Mouse (Mus musculus): ENCODE results near the gene Sipa1l1.

Gene Sipa1l1

DNA sequence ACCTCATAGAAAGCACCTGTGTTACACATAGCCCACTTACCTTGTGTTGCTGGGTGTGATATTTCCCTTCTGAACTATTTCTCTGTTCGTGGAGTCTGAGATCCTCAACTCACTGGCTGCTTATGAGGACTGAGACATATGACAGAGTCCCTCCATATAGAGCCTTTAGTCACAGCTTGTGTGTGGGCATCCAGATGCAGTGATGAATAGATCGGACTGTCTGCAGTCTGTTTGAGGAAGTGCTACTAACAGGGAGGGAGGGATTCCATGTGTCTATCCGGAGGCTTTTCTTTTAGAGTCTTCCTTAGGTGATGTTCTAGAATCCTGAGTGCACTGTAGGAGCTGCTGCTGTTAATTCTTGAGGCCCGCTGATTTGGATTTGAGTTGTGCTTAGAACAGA, 165.4 kb downstream of the Sipa1l1 start:
- no peak for DNase-seq (ENCODE audit: low read depth, low spot score)

DNA sequence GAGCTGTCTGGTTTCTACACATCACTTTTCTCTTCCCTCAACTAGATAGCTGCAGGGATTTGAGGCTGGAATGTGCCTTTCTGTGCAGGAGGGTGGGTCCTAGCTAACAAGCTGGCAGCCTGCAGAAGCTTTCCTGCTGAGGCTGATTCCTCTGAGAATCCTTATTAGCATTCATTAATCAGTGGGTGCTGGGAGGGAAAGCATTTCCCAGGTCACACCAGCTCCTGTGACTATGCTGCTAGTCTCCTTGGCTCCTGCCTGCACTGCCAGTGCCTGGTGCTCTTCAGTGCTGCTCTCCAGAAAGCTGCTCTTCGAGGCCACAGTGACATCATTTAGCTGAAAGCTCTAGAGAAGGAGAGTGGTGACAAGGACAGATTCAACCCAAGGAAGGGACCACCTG, 166.0 kb downstream of the Sipa1l1 start:
- DNase-seq (ENCODE audit: low read depth, low spot score), result no peak

DNA sequence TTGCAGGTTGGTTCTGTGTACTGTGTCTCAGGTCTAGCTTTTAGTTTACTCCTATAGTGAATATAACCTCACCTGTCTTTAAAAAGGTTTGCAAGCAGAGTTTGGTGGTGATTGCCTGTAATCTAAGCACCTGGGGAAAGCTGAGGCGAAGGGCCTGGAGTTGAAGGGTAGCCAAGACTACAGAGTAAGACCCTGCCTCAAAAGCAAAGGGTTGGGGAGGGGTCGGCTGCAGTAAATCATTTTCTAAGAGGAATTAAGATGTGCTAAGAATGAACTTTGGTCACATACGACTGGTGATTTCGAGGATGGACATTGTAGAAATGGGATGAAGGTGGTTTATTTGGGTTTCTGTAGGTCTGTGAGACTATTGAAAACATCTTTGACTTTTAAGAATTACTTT, 169.4 kb downstream of the Sipa1l1 start:
- no peak for DNase-seq (ENCODE audit: low read depth, low spot score)

DNA sequence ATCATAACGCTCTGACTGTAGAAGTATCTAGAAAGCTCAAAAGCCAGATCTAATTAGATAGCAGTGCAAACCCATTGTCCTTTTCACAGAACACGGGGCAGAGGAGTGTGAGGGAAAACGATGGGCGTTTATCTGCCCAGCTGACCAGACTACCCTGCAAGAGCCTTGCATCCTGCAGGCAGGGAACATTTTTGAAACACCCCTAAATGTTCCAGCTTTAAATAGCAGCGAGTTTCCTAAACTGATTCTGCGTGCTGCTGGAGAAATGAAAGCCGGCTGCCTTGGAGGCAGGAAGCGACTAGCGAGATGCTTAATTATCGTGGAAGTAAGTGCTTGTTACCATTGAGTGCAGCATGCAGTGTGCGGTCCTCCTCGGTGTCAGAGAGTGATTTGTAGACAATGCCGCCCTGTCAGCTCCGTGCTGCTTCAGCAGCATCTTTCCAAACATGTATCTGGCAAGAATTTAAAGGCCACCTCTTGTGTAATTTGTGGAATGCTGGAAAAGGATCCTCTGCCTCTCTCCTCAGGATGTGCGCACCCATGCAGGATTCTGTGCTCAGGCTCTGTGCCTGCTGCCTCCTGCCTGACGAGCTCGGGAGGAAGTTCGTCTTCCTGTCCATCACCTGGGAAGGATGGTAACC, 170.2 kb downstream of the Sipa1l1 start:
- DNase-seq (ENCODE audit: low read depth, low spot score), result no peak

DNA sequence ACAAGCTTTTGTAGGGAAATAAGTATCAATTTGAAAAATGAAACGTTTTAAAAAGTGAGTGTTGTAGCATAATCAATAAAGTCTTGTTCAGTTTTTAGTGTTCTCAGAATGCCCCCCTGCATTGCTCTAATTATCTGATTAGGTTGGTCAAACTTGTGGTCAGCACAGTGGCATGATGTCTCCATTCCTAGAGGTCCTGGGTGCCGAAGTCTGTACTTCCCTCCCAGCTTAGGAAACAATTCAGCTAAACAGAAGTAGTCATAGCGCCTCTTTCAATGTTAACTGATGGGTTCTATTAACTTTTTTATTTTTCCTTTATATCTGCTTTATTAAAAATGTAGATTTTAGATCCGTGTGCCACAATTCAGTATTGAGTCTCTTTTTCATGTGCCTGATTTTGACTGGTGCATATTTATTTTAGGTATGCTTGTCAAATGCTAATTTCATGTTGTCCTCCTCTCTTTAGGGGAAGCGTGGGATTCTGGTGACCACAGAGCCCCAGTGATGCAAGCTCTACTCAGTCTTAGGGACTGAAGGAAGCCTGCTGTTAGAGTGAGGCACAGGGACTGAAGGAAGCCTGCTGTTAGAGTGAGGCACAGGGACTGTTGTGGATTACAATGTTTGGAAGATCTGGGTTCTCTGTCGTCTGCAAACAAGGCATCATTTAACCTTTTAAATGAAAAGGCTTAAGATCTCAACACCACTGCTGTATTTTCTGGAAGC, 171.2 kb downstream of the Sipa1l1 start:
- DNase-seq (ENCODE audit: low read depth, low spot score), result no peak

DNA sequence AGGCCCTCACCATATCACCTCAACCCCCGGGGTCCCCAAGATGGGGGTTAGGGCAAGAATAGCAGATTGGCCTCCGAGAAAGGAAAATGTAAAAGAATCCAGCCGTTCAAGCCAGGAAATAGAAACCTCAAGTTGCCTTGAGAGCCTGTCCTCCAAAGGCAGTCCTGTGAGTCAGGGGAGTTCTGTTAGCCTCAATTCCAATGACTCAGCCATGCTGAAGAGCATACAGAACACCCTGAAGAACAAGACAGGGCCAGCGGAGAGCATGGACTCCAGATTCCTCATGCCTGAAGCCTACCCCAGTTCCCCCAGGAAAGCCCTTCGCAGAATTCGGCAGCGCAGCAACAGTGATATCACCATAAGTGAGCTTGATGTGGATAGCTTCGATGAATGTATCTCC, 172.1 kb downstream of the Sipa1l1 start:
- DNase-seq (ENCODE audit: low read depth, low spot score), result no peak

DNA sequence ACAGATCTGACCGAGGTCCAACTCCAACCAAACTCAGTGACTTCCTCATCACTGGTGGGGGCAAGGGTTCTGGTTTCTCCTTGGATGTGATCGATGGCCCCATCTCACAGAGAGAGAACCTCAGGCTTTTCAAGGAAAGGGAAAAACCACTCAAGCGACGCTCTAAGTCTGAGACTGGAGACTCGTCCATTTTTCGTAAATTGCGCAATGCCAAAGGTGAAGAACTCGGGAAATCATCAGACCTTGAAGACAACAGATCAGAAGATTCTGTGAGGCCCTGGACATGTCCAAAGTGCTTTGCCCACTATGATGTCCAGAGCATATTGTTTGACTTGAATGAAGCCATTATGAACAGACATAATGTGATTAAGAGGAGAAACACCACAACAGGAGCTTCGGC, 172.6 kb downstream of the Sipa1l1 start:
- DNase-seq (ENCODE audit: low read depth, low spot score), result no peak

DNA sequence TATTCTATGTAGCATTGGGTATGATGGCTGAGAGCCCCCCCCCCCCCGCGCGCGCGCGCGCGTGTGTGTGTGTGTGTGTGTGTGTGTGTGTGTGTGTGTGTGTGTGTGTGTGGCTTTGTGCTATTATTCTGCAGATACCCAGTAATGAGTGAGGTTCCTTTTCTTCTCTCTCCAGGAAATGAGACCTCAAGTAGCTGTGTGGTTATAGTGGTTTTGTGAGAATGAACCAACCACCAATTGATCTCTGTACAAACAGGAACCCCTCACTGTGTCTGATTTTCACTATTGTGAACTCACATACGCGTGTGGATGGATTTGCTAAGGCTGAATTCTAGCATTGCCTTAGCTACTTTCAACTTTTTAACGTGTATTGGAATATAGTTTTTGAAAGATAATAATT, 181.0 kb downstream of the Sipa1l1 start:
- no peak for DNase-seq (ENCODE audit: low read depth, low spot score)

DNA sequence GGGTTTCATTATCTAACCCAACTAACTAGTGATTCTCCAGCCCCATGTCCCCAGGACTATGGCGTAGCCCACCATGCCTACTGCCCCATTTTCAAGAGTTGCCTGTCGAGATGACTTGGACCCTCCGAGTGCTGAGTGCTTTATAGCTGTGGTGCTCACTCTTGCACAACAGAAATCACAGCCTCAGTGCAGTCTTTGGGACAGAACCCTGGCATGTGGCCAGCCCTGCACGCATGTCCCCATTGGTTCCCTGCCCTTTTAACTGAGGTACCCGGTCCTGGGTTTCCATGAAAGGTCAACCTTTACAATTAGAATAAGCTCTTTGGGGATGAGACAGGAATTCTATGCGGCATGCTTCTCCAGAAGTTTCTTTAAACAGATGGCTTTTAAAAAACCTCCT, 181.8 kb downstream of the Sipa1l1 start:
- DNase-seq (ENCODE audit: low read depth, low spot score), result no peak

DNA sequence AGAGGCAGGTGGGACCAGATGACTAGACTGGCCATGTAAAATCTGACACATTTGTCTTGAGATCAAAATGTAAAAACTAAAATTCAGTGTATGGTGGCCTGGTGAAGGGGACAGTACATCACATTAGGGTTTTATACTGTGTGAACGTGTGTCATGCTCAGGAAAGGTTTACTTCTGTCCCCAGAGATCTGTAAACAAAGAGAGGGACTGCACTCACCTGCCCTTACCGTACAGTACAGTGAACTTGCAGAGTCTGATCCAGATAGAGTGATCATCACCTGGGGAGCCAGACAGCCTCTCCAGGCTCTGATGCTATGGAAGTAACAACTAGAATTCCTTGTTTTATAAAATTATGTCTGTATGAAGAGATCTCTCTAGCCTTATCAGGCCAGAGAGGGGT, 184.5 kb downstream of the Sipa1l1 start:
- no peak for DNase-seq (ENCODE audit: low read depth, low spot score)

DNA sequence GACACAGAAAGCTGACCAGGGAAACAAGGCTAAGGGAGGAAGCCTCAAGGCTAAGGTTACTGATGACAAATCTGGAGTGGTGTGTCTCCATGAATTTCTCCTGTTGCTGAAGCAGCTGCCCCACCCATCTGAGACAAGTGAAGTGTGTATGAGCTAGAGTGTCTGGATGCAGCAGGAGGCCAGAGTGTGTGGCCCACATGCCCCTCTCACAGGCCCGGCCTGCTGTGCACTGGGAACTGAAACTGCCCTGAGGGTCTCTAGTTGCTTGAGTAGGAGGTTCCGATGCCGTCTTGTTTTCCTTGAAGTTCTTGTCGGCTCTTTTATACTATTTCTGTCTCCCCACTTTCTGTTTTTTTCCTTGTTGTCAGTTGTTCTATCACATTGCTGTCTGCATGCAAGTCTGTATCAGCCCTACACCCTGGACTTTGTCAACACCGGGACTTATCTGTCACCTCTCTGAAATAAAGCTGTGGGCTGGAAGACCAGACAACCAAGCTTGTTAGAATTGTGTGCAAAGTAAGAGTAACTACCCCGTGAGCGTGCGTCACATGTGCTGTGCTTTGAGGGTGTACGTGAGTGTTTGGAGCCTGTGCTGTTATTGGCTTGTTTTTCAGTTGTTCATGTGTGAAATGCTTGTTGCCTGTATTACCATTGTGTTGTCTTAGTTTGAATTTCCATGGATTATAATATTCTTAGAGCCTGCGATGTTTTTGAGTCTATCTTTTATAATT, 186.5 kb downstream of the Sipa1l1 start:
- DNase-seq (ENCODE audit: low read depth, low spot score), result no peak

DNA sequence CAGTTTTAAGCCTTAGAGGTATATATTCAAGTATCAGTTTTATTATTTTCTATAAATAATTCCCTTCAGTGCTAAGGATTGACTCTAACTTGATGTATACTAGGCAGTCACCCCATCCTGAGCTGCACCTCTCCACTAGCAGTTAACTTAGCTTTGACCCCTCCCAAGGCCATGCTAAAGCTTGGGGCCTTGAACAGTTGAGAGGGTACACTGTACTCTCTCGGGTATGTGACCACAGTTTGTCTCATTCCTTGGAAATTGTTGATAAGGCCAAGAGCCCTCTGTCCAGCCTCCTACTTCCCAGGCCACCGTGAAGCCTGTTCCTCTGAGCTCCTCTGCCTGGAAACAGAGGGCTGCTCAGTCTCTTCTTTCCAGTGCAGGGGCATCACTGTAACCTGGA, 187.4 kb downstream of the Sipa1l1 start:
- no peak for DNase-seq (ENCODE audit: low read depth, low spot score)

DNA sequence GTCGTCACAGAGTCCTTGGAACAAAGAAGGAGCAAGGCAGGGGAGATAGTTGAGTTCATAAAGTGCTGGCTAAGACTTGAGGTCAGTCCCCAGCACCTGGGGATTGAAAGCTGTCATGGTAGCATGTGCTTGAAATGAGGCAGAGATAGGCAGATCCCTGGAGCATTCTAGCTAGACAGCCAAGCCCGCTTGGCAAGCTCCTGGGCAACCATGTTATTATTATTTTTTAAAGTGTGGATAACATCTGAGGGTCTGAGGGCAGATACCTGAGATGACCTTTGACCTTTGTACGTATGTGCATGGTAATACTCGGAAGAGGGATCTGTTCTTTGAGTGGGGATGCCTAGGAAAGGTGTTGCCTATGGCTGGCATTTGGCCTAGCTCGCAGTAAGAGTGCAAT, 188.3 kb downstream of the Sipa1l1 start:
- DNase-seq (ENCODE audit: low read depth, low spot score), result no peak

DNA sequence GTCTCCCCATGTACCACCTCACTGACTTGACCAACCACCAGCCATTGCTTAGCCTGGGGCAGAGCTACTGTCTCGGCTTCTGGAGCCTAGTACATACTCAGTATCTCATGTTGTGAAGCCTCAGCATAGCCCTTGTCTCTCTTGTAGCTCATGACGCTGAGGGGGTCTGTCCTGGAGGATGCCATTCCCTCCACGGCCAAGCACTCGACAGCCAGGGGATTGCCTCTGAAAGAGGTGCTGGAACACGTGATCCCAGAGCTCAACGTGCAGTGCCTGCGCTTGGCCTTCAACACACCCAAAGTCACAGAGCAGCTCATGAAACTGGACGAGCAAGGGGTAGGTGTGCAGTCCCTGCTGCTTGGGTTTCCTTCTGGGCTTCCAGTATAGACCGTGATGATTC, 193.7 kb downstream of the Sipa1l1 start:
- DNase-seq (ENCODE audit: low read depth, low spot score), result no peak

DNA sequence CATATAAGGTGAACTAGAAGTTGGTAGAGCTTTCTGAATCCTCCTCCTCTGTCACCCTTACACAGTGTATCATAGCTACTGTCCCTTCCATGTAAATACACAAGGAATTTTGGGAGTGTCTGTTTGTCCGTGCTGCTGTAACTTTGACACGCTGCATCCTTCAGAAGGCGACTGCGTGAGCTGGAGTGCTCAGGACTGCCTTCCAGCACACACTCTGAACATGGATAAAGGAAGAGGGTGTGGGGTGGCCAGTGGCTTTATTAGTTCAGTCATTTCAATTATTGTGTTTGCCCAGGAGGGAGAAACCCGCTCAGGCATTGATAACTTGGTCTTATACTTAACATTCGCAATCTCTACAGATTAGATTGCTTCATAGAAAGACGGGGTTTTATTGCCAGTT, 195.1 kb downstream of the Sipa1l1 start:
- no peak for DNase-seq (ENCODE audit: low read depth, low spot score)

DNA sequence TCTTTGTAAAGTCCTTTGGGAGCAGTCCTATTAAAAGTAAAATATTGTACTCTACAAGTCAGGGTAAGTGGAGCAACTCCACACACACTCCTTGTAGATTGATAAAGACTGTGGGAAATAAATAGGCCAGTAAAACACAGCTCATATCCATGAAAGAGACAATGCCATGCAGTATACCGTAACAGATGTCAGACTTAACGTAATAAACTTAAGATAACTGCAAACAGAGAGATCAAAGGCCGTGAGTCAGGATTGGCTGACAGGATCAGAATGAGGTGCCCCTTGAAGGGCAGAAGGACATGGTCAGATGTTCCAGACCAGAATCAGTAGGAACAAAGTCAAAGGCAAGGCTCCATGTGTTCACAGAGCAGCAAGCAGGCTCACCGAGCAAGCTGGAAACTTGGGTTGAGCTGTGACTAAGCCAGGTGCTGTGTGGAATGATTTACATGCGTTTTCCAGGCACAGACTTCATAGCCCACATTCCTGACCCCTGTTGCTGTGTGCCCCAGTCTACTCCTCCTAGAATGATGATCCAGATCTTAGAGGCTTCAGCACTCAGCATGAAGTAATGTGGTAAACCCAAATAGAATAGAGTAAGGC, 196.3 kb downstream of the Sipa1l1 start:
- DNase-seq (ENCODE audit: low read depth, low spot score), result no peak

DNA sequence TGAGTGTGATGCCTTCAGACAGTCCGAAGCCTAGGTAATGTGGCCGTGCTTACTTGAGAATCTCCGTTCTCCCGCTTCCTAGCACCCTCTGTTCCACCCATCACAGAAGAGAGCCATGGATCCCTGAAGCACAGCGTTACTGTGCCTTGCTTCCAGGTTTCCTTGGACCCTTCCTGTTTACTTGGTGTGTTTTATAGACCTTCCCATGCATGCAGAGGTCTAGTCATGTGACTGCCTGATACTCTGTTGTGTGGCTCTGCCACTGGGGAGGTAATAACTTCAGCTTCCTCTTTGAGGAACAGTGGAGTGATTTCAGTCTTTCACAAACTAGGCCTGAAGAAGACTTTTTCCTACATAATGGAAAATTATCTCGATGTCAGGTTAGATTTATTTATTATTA, 197.6 kb downstream of the Sipa1l1 start:
- DNase-seq (ENCODE audit: low read depth, low spot score), result no peak

DNA sequence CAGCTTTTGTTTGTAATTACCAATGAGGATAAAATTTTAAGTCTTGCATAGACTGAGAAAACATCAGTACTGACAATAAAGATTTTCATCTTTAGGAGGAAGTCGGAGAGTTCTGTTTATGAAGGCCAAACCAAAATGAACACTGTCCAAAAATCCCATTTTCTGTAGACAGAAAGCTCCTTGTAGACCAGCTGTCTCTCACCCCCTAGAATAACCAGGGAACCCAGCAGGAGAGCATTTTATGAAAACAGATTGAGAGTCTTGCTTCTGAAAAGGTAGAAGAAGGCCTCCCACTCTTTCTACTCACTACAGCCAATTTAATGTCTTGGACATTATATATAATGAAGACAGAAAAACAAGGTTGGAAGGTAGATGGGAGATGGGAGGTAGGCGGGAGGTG, 198.2 kb downstream of the Sipa1l1 start:
- DNase-seq (ENCODE audit: low read depth, low spot score), result no peak

DNA sequence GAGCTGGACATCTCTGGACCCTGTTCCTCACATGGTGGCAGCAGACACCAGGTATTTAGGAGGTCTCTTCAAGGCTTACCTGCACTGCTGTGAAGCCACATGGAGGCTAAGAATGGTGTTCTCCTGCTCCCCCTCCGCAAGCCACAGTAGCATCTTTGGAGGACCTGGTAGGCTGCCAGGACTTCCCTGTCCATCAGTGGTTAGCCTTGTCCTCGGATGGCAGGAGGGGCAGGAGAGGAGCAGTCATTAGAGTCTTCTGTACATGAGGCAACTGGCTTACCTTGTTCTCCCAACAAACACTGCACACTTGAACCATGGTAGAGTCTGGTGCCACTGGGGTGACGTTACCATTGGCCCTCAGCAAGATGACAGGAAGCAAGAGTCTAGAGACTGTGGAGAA, 198.9 kb downstream of the Sipa1l1 start:
- no peak for DNase-seq (ENCODE audit: low read depth, low spot score)

DNA sequence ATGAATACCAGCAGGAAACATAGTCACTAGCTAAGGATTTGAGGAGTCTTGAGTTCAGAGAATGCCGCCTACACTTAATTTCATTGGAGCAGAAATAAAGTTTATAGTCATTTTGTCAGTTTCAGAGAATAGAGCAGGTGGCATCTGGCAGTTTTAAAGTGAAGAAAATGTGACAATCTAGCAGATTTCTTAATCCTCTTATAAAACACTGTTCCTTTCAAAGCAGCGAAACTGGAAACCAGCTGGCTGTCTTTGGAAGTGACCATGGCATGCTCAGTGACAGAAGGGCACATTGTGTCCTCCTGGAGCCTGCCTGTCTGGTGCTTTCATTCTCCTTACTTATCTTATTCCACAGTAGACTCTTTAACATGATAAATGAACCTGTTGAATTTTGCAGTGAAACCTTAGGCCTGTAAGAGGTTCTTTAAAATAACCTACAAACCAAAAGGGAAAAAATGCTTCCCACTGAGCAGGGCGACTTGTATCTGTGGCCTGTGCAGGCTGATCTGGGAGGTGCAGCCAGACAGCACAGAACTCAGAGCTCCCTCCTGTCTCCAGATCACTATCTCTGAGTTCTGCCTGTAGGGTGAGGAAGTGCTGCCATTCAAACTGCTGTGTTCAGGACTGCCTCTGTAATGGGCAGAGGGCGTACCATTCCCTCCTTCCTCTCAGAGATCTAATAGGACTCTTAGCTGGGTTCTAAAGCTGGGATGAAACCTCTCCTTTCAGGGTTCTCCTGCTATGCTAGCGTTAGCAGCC, 200.5 kb downstream of the Sipa1l1 start:
- no peak for DNase-seq (ENCODE audit: low read depth, low spot score)

DNA sequence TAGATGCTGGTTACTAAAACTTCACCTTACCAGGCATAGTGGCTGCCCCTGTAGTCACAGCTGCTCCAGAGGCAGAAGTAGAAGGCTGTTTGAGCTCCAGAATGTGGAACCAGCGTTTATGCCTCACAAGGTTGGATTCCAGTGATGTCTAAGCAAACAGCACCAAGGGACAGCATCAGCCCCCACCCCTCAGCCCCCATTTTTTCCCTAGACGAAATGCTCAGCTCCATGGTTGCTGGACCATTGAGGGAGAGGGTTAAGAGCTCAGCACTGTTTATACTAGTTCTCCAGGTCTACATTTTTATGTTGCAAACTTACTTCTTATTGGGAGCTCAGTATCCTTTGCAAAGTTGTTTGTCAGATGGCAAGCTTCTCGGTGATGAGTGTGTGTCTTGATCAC, 202.1 kb downstream of the Sipa1l1 start:
- no peak for DNase-seq (ENCODE audit: low read depth, low spot score)

DNA sequence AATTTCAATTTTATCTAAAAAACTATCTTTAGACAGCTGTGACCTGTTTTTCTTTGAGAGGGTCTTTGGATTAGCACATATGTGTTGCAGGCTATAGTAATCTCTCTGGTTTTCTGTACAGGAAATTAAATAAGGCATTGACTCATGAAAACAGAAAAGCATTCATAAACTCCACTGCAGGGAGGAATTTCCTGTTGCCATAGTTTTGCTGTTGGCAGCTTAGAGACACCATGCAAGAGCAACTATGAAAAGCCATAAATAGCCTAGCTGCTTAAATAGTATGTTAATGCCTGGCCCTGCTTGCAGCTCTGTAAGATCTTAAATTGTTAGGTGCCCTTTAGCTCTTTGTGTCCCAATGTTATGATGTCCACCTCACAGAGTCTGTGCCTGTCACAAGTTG, 204.9 kb downstream of the Sipa1l1 start:
- DNase-seq (ENCODE audit: low read depth, low spot score), result no peak
